Mouse (Mus musculus) hindbrain, postnatal 0 days (tissue): ENCODE measurements around the gene Pnisr. TPM values are rescaled to one million over a fixed set of nuclear protein-coding genes. Genes with fewer than 3 reads are reported as not detected.

Experiments used
- ATAC-seq: fragments of 200-750 bp; cut with Nextera tagmentation; 2 replicates; pipeline ENCODE4 v1.8.0; 2017; ENCODE audit warnings: mild to moderate bottlenecking, moderate TSS enrichment, moderate library complexity
- DNase-seq: peaks from one replicate; pipeline ENCODE4 v3.0.0-alpha.2; 2015; ENCODE audit warnings: low spot score
- H3K27ac ChIP-seq: fragments of 300-500 bp; sonication (generic); 2 replicates; pipeline ENCODE4 v1.5.1; 2014; ENCODE audit warnings: mild to moderate bottlenecking
- H3K27me3 ChIP-seq: fragments of 300-500 bp; sonication (generic); 2 replicates; pipeline ENCODE4 v1.6.1; 2014; ENCODE audit warnings: low read length, mixed read lengths; ENCODE audit not compliant: insufficient read depth
- H3K36me3 ChIP-seq: fragments of 300-500 bp; sonication (generic); 2 replicates; pipeline ENCODE4 v1.6.1; 2014; ENCODE audit warnings: low read length, mixed read lengths; ENCODE audit not compliant: insufficient read depth
- H3K4me1 ChIP-seq: fragments of 300-500 bp; sonication (generic); 2 replicates; pipeline ENCODE4 v1.6.1; 2014; ENCODE audit warnings: antibody characterized with exemption, low read length, mixed read lengths; ENCODE audit not compliant: insufficient read depth
- H3K4me2 ChIP-seq: fragments of 300-500 bp; sonication (generic); 2 replicates; pipeline ENCODE4 v1.6.1; 2014; ENCODE audit warnings: low read depth, mild to moderate bottlenecking, low read length, moderate library complexity, mixed read lengths
- H3K4me3 ChIP-seq: fragments of 300-500 bp; sonication (generic); 2 replicates; pipeline ENCODE4 v1.5.1; 2014; ENCODE audit warnings: low read length
- H3K9ac ChIP-seq: fragments of 300-500 bp; sonication (generic); replicated peaks from 2 replicates; pipeline ENCODE4 v1.6.1; 2014; ENCODE audit warnings: mild to moderate bottlenecking, low read length, moderate library complexity, mixed read lengths
- H3K9me3 ChIP-seq: fragments of 300-500 bp; sonication (generic); 2 replicates; pipeline ENCODE4 v1.6.1; 2016; ENCODE audit warnings: low read length, mixed read lengths
- CTCF ChIP-seq: IDR thresholded peaks from 2 replicates; pipeline ENCODE4 v1.5.1; 2016; ENCODE audit warnings: antibody characterized with exemption, control low read depth, low read depth
- WGBS: fragments of 180-500 bp; shearing (Covaris S2); extraction: QIAGEN DNeasy Blood & Tissue Kit; methylation state at CpG from one replicate; pipeline ENCODE4 v1.1.7; 2014; 5-methylcytosine and 5-hydroxymethylcytosine counted together
- polyA plus RNA-seq: library from polyadenylated mRNA; unstranded; fragments of >200 nt; fragmentation: Nextera tagmentation; extraction: Ambion mirVana; gene quantifications from 2 replicates; pipeline ENCODE4 v1.2.1, GENCODE M21; 2015
- total RNA-seq: library from RNA; depleted of rRNA; stranded (reverse); fragments of >200 nt; gene quantifications from 2 replicates; pipeline ENCODE4 v1.2.3, GENCODE M21; 2014; rRNA removed

Pnisr gene
- total RNA-seq (57.6 and 83.1 TPM in 2 replicates), polyA plus RNA-seq (145 and 160 TPM in 2 replicates)

GRCm38 (mm10) chr4:21847481-21848286 lies at the start of gene Pnisr:
Gene Pnisr (plus strand): TSS chr4:21847583.
- WGBS, result under 1% methylated on average over 50 of the region's 50 CpGs
- no peaks in the 10 kb centered on the region for H3K27me3 ChIP-seq
- TF ChIP-seq CTCF, result peak; percentile 92
- peak within 1 kb of the TSS; percentile 99 for H3K27ac ChIP-seq
- peak within 1 kb of the TSS; percentile 89 for H3K9ac ChIP-seq
- H3K4me3 ChIP-seq, result peak within 1 kb of the TSS; percentile 84
- no peaks in the 10 kb centered on the region for H3K36me3 ChIP-seq
- DNase-seq (peak; percentile 99), ATAC-seq (peak; percentile 98)
- peak within 1 kb of the TSS; percentile 66 for H3K4me2 ChIP-seq
- no peaks in the 10 kb centered on the region for H3K9me3 ChIP-seq
- peaks cover 7% of the 10 kb centered on the region; the same call in 1 of the 2 replicates for H3K4me1 ChIP-seq

GRCm38 (mm10) chr4:21801013-21801412 lies 46.4 kb upstream of the Pnisr start:
- no peak overlapping the region for H3K4me2 ChIP-seq
- ATAC-seq (no peak), DNase-seq (no peak)
- H3K36me3 ChIP-seq, result peaks cover 37% of the 10 kb centered on the region
- H3K4me3 ChIP-seq, result no peak overlapping the region
- H3K27ac ChIP-seq, result no peak overlapping the region
- no peaks in the 10 kb centered on the region for H3K27me3 ChIP-seq
- no peaks in the 10 kb centered on the region for H3K4me1 ChIP-seq
- TF ChIP-seq CTCF, result no peak
- no peaks in the 10 kb centered on the region for H3K9me3 ChIP-seq
- no peak overlapping the region for H3K9ac ChIP-seq
- WGBS, result 100% methylated on average over 1 of the region's 1 CpGs

DNA sequence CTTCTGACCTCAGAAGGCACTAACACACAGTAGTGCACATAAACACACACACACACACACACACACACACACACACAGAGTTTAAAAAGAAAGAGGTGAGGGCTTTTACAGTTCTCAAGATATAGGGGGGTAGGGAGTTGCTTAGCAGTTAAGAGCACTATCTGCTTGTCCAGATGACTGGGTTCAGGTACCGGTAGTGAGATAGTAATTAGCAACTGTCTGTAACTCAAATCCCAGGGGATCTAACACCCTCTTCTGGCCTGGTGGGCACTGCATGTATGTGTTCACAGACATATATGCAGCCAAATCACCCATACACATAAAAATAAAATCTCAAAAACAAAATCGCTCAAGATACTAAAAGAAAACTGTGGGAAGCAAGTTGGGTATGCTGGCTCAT lies 45.8 kb upstream of the Pnisr start:
- Histone ChIP-seq H3K9me3 (no peaks in the 10 kb centered on the region), H3K27me3 (no peaks in the 10 kb centered on the region), H3K4me2 (no peak overlapping the region), H3K9ac (no peak overlapping the region), H3K36me3 (peaks cover 37% of the 10 kb centered on the region), H3K4me3 (no peak overlapping the region), H3K27ac (no peak overlapping the region), H3K4me1 (no peaks in the 10 kb centered on the region)
- ATAC-seq (no peak), DNase-seq (no peak)
- TF ChIP-seq CTCF, result no peak
- WGBS, result 92% methylated on average over 2 of the region's 2 CpGs

DNA sequence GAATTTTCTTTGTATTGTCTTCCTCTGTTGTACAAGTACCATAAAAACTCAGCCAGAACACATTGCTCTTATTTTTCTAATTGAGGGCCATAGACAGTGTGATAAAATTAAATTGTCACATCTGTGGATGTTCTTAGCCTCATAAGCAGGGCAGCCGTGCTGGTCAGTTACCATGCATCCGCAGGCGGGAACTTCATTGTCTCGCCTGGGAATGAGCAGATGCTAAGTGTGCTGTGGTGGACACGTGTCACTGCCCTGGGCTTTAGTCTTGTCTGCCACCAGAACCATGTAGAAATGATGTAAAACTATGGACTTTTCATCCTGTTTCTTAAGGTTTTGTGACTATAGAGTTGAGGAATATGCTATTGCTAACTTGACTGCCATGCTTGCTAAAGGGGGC lies 40.2 kb upstream of the Pnisr start:
- 0 out of 2 replicates have a peak, but pooled peaks have one; percentile 43 for ATAC-seq
- Histone ChIP-seq H3K27ac (no peak overlapping the region), H3K36me3 (peaks cover 19% of the 10 kb centered on the region; the same call in 1 of the 2 replicates), H3K9me3 (no peaks in the 10 kb centered on the region), H3K27me3 (no peaks in the 10 kb centered on the region), H3K4me3 (no peak overlapping the region), H3K9ac (no peak overlapping the region), H3K4me1 (no peaks in the 10 kb centered on the region), H3K4me2 (no peak overlapping the region)
- 46% methylated on average over 5 of the region's 5 CpGs for WGBS
- DNase-seq, result no peak
- no peak for TF ChIP-seq CTCF

GRCm38 (mm10) chr4:21810608-21811007 lies 36.8 kb upstream of the Pnisr start:
- Histone ChIP-seq H3K4me2 (no peak overlapping the region), H3K4me1 (no peaks in the 10 kb centered on the region), H3K27me3 (no peaks in the 10 kb centered on the region), H3K9ac (no peak overlapping the region), H3K36me3 (peaks cover 14% of the 10 kb centered on the region; the same call in 1 of the 2 replicates), H3K4me3 (no peak overlapping the region), H3K9me3 (no peaks in the 10 kb centered on the region), H3K27ac (no peak overlapping the region)
- no peak for TF ChIP-seq CTCF
- ATAC-seq, result no peak
- DNase-seq, result no peak
- 93% methylated on average over 3 of the region's 3 CpGs for WGBS

- no peak overlapping the region for H3K4me3 ChIP-seq
- no peak overlapping the region for H3K4me2 ChIP-seq
- DNase-seq (no peak), ATAC-seq (no peak)
- 90% methylated on average over 6 of the region's 6 CpGs for WGBS
- peaks cover 19% of the 10 kb centered on the region; the same call in 1 of the 2 replicates for H3K36me3 ChIP-seq
- no peak for TF ChIP-seq CTCF
- H3K27me3 ChIP-seq, result no peaks in the 10 kb centered on the region
- H3K9me3 ChIP-seq, result no peaks in the 10 kb centered on the region
- no peaks in the 10 kb centered on the region for H3K4me1 ChIP-seq
- H3K27ac ChIP-seq, result no peak overlapping the region
- no peak overlapping the region for H3K9ac ChIP-seq
Observed at GRCm38 (mm10) chr4:21812635-21813034, 34.7 kb upstream of the Pnisr start.

DNA sequence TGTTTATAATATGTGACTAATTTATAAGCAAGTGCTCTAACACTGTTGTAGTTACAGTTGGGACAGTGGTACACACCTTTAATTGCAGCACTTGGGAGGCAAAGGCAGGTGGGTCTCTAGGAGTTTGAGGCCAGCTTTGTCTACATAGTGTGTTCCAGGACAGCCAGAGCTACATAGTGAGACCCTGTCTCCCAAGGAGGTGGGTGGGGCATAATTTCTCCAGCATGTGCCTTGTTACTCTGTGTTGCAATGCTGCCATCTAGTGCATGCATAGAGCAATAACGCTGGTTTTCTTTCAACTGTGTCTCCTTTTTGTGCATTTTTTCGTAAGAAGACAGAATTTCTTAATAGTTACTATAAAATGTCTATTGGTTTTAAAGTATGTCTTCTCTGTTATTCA lies 33.4 kb upstream of the Pnisr start:
- WGBS, result 34% methylated on average over 2 of the region's 2 CpGs
- H3K4me1 ChIP-seq, result no peaks in the 10 kb centered on the region

More for the DNA sequence above, 33.4 kb upstream of the Pnisr start:
- peak; percentile 88 for DNase-seq
- TF ChIP-seq CTCF, result peak; percentile 92
- Histone ChIP-seq H3K36me3 (peaks cover 22% of the 10 kb centered on the region; the same call in 1 of the 2 replicates), H3K9ac (no peak overlapping the region), H3K4me2 (no peak overlapping the region), H3K9me3 (no peaks in the 10 kb centered on the region), H3K27ac (no peak overlapping the region), H3K27me3 (no peaks in the 10 kb centered on the region), H3K4me3 (no peak overlapping the region)
- ATAC-seq, result peak; percentile 81; the same call in 1 of the 2 replicates
